Mouse (Mus musculus) embryo, embryonic 10.5 days (tissue): ENCODE results near the gene Lsm14a.
"Not testable (repeated sequence)": the region's sequence is repeated elsewhere in the genome, so short reads cannot be mapped to it uniquely, and the experiment has no call there.

Experiments
- DNase-seq: peaks from one replicate; pipeline ENCODE4 v3.0.0-alpha.2; 2015; ENCODE audit warnings: low spot score

The Lsm14a gene

DNA sequence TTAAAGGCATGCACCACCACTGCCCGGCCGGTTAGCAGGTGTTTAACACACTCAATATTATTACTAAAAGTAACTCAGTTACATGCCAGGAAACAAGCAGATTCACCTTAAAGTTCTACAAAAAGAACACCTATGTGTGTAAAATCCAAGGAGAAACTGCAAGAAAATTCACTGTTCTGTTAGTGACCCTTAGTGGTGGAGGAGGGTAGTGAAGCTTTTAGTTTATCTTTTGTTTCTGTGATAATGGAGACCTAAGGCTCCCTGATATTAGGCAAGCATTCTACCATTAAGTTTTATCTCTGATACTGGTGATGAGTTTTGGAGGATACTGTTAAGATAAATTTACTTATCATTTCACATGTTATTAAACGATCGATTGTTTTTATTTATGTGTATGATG lies 37.5 kb downstream of the Lsm14a start:
- peak; percentile 42 for DNase-seq

- peak; percentile 41 for DNase-seq
These were observed 41.1 kb downstream of the Lsm14a start for GRCm38 (mm10) chr7:34351997-34352396.

- DNase-seq = no peak
These were observed 42.9 kb downstream of the Lsm14a start for GRCm38 (mm10) chr7:34350166-34350565.

- no peak for DNase-seq
These were observed 45.1 kb downstream of the Lsm14a start for GRCm38 (mm10) chr7:34348011-34348410.

DNA sequence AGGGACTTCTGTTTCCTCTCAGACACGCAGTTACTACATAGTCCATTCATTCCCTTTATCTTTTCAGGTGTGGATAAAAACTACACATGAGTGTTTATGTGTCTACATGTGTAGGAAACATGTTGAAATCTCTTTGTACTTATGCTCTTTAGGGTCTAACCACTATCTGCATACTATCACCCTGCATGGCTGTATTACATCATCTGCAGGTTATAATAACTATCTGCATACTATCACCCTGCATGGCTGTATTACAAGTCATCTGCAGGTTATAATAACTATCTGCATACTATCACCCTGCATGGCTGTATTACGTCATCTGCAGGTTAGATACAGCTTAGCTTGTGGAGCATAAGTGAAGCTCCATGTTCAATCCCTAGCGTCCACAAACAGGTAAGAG lies 46.1 kb downstream of the Lsm14a start:
- DNase-seq = no peak

GRCm38 (mm10) chr7:34346505-34346904 lies 46.6 kb downstream of the Lsm14a start:
- no peak for DNase-seq

DNA sequence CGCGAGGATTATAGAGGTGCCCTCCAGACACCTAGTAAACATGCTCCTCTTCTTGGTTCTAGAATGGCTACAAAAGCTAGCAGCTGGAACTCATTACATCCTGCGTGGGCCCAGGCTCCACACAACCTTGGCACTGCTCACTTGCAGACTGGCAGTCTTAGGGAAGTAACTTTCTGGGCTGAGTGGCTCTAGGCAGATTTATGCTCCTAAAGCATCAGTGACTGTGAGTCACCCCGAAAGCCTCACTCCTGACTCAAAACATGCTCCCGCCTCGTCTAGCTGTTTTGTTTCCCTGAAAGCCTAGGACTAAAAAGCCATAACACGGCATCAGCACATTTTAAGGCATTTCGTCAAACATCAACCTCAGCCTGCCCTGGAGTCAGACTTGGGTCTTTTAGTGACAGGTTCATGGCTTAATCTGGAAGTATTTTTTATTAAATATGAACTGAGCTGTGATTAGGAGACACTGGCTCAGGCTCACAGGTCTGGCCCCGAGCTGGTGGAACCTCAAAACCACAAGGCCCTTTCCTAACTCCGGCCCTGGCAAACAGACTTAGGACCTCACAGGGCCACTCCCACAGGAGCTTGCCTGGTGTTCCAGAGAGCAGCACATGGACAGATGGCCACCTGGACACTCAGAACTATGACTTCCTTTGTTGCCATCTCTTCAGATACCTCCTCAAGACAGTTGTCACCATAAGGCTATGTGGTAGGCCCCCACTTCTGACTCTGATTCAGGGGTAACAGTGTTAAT lies 50.9 kb downstream of the Lsm14a start:
- DNase-seq = no peak

GRCm38 (mm10) chr7:34340841-34341240 lies 52.3 kb downstream of the Lsm14a start:
- no peak for DNase-seq

- no peak for DNase-seq
These were observed 54.0 kb downstream of the Lsm14a start for GRCm38 (mm10) chr7:34339164-34339489.

DNA sequence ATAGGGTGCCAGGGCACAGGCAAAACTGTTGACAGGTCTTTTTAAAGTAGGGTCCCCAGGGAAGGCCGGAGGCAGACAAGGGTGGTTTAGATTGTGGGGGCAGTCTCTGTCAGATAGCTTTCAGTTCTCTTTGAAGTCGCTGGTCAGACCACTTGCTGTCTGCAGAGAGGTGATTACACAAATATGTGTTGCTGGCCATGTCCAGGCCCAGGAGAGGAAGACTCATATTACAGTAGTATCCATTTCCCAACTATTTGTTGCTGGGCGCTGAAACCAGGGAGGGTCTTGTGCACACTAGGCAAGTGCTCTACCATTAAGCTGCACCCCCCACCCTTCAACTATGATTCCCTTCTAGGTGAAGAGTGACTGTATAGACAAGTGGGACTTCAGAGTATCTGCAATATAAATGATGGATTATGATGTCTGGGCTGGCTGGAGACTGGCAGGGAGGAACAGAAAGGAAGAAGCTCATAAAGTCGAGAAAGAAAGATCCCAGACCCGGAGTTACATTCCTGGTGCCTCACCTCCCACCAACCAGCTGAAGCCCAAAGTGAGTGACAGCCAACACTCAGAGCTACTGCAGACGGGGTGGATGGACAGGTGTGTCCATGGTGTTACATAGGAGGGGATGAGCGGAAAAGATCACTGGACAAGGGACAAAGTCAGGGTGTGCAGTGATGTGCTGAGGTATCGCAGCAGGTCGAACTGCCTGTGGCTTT lies 54.5 kb downstream of the Lsm14a start:
- peak; percentile 30 for DNase-seq

DNA sequence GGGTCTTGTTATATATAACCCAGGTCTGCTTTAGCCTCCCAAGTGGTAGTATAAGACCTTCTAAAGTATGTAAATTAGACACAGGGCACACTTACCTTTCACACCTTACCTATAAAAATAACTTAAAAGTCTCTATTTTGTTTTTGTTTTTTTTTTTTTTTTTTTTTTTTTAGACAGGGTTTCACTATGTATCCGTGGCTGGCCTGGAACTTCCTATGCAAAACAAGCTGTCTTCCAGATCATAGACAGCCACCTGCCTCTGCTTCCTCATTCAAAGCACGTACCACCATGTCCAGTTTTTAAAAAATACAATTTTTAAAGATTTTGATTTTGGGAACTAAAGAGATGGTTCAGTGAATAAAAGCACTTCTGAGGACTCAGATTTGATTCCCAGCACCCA lies 55.8 kb downstream of the Lsm14a start:
- no peak for DNase-seq

DNA sequence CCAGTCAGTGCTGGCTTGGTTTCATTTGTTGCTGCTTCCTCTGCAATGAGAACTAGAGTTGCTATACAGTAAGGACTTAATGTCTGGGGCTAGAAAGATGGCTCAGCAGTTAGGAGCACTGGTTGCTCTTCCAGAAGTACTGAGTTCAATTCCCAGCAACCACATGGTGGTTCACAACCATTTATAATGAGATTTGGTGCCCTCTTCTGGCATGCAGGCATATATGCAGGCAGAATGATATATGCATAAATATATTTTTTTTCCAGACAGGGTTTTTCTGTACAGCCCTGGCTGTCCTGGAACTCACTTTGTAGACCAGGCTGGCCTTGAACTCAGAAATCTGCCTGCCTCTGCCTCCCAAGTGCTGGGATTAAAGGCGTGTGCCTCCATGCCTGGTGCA lies 56.6 kb downstream of the Lsm14a start:
- not testable (repeated sequence) for DNase-seq

DNA sequence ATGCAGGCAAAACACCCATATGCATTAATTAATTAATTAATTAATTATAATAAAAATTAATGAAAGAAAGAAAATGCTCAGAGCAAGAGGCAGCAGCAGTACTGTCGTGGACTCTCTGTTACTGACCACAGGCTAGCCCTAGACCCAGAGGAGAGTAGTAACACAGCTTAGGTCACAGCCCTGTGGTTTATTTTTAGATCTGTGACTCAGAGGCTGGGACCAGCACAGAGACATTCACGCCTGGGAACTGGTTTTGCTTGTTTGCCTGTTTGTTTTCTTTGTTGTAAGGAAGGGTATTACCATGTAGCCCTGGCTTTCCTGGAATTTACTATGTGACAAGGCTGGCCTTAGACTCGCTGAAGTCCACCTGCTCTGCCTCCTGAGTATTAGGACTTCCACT lies 65.6 kb downstream of the Lsm14a start:
- no peak for DNase-seq

DNA sequence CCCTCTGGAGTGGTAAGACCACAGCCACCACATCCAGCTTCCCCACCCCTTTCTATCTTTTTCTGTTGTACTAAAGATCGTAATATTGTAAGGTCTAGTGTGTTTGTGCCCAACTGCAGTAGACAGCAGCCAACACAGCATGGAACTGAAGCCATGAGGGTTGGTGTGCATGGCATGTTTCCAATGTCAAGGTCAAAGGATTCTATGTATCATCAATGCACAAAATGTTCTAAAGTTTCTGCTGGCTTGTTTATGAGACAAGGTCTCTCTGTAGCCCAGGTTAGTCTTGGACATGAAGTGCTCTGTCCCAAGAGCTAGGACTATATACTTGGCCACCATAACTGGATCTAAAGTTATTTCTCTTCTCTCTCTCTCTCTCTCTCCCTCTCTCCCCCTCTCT lies 68.3 kb downstream of the Lsm14a start:
- DNase-seq = no peak

DNA sequence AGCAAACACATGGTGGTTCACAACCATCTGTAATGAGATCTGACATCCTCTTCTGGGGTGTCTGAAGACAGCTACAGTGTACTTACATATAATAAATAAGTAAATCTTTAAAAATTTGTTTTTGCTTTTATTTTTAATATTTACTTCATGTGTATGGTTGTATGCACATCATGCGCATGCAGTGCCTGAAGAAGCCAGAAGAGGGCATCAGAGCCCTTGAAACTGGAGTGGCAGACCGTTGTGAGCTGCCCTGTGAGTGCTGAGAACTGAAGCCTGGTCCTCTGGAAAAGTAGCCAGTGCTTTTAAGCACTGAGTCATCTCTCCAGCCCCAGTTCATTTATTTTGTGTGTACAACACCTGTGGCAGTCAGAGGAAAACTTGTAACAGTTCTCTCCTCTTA lies 69.1 kb downstream of the Lsm14a start:
- no peak for DNase-seq

DNA sequence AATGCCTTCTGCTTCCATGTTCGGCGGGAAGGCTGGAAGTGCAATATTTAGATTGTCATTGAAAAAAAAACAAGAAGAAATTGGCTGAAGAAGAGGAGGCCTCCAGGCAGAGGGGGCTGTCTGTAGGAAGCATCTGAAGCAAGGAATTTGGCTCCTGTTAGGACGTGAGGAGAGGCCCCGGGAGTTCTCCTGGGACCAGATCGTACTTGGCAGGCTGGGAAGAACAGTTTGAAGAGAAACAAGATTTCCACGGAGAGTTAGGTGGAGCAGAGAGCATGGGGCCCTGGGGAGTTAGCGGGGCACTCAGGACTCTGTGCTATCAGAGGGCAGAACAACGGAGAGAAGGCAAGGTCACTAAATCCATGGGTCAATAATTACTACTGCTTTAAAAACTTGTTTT lies 69.8 kb downstream of the Lsm14a start:
- no peak for DNase-seq

- no peak for DNase-seq
These were observed 71.2 kb downstream of the Lsm14a start for GRCm38 (mm10) chr7:34321958-34322357.

DNA sequence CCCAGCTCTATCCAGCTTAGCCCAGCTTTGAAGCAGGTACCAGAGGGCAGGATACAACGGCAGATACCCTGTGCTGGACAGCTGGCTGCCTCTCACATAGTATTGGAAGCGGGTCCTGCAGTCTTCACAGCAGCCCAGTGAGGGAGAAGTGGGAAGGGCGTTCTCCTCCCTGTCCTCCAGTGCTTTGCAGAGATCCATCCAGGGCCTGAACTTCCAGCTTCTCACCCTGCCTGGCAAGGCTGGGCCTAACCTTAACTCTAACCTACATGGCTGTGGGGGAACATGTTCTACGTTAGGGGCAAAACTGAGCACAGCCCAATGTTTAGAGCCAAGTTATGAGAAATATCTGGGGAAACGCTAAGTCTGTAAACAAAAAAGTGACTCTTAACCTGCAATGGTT lies 72.0 kb downstream of the Lsm14a start:
- DNase-seq = no peak

DNA sequence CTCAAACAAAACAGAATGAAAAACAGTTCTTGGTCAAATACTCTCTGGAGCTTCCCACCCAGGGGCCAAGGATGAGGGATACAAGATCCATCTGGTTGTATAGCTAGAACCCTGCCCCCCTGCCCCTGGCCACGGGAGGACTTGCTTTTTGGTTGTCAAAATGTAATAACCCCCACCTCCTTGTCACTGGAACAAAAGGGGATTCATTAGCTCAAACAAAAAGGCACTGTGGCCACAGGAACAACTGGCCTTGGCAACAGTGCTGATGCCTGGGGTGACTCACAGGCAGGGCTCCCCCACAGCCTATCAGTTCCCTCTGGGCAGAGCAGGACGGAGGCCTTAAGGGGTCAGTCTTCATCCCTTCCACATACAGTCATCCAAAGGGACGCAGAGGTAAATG lies 73.2 kb downstream of the Lsm14a start:
- peak; percentile 38 for DNase-seq

DNA sequence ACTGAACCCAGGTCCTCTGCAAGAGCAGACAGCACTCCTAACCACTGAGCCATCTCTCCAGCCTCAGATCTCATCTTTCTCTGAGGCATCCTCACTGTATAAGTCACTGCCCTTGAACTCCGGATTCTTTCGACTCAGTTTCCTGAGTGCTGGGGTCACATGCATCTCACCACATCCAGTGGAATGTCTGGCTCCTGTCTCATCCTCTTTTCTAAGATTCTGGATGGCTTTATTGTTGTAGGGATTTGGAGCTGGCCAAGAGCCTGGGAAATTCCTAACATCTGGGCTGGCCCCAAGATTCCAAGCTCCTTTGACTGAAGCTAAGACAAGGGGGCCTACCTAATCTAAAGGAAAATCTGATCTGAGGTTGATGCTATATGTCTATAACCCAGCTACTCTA lies 74.0 kb downstream of the Lsm14a start:
- no peak for DNase-seq

DNA sequence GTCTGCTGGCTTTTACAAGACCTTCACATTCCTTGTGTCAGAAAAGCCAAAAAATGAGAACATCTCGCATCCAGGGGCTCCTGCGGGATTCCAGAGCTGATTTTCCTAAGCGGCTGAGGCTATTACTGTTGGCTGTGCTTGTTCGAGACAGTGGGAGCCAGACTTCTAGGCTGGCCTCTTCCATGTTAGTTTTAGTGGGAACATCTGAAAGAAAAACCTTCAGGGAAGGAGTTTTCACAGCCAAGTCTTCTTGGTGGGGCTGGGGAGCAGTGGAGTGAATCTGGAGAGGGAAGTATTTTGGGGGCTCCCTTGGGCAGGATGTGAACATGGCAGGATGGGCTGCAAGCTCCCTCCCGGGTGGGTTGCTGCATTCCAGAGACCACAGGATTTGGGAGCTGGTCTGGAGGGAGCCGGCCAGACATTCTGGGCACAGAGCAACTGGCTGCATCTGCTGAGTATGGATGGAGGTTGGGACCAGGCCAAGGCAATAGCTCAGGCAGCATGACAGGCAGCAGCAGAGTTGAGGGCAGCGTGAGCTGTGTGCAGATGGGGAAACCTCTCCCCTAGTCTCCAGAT lies 75.1 kb downstream of the Lsm14a start:
- no peak for DNase-seq

DNA sequence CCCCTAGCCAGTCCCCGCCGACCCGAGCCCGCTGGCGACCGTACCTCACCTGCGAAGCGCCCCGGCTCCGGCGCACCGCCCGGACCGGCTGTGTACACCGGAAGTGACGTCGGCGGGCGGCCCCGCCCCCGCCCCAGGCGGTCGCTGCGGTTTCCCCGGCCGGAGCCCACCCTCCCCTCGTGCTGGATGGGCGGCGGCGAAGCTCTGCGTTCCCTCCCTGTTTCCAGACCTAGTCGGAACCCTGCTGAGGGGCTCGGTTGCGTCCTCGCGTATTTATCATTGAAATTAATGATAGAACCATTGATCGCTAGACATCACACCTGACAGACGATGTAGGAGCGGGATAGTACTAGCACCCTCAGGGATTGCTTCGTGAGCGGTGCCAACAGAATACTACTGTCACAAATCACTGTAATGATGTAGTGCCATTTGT lies 79.7 kb downstream of the Lsm14a start, which contains the start of gene 4931406P16Rik:
TSS of gene 4931406P16Rik (minus strand) at position 109 of the 433 bp plus-strand sequence.
- DNase-seq = peak; percentile 84

- peak; percentile 70 for DNase-seq
These were observed 80.2 kb downstream of the Lsm14a start for GRCm38 (mm10) chr7:34312786-34313442.
